Mouse (Mus musculus) gastrocnemius, postnatal 4 days (tissue): ENCODE measurements around the gene Cib1. TPM values are rescaled to one million over a fixed set of nuclear protein-coding genes. Genes with fewer than 3 reads are reported as not detected.
A peak's percentile ranks its signal among the peaks of the same experiment; 100 is the strongest.

ENCODE experiments used
- DNase-seq, 2 experiments: peaks; one replicate each; pipeline ENCODE4 v3.0.0; 2021 to 2022; ENCODE audit warnings: low spot score in 2 of 2, mixed read lengths in 2 of 2
- long read RNA-seq, 2 experiments: library from polyadenylated mRNA; stranded (forward); transcript quantifications; one replicate each; pipeline ENCODE4 v2.0.0; 2021
- total RNA-seq, 2 experiments: library from RNA; stranded (reverse); gene quantifications; 2 replicates each; pipeline ENCODE4 v1.2.3; 2021

Gene Cib1
- total RNA-seq: 10 to 100 TPM; 21.1 to 21.2 TPM
- long read RNA-seq, experiment 1, transcript Cib1-201 (7 exons, 1,047 nt): major isoform, 23 of 24 reads
- long read RNA-seq, experiment 1, partial matches to known transcripts: 0 of 24 reads
- long read RNA-seq, experiment 1, other reads (novel, unspliced or antisense): 1 of 24 reads
- long read RNA-seq, experiment 2, transcript Cib1-201 (7 exons, 1,047 nt): major isoform, 12 of 18 reads
- long read RNA-seq, experiment 2, partial matches to known transcripts: 0 of 18 reads
- long read RNA-seq, experiment 2, other reads (novel, unspliced or antisense): 6 of 18 reads

GRCm38 (mm10) chr7:80232489-80233029, at the start of gene Cib1, which contains the start of gene Gdpgp1:
Gene Cib1 (minus strand): TSS chr7:80232813.
Gene Gdpgp1 (plus strand): TSS chr7:80232865.
- peak; percentile 95 for DNase-seq

GRCm38 (mm10) chr7:80281646-80282045, 49.0 kb upstream of the Cib1 start:
- no peak for DNase-seq

- DNase-seq: no peak
These were observed 48.4 kb upstream of the Cib1 start for GRCm38 (mm10) chr7:80280998-80281397.

GRCm38 (mm10) chr7:80280032-80280431, 47.4 kb upstream of the Cib1 start:
- DNase-seq: no peak

GRCm38 (mm10) chr7:80276374-80276773, 43.8 kb upstream of the Cib1 start:
- no peak for DNase-seq

- DNase-seq: no peak
These were observed 40.8 kb upstream of the Cib1 start for GRCm38 (mm10) chr7:80273456-80273855.

- no peak for DNase-seq
These were observed 37.2 kb upstream of the Cib1 start for GRCm38 (mm10) chr7:80269751-80270255.

- peak; percentile 95 to 99 for DNase-seq
These were observed 36.5 kb upstream of the Cib1 start, which contains the start of gene Vps33b for GRCm38 (mm10) chr7:80268897-80269750. Gene Vps33b (plus strand): TSS chr7:80269649.

- DNase-seq: no peak
These were observed 35.2 kb upstream of the Cib1 start for GRCm38 (mm10) chr7:80267764-80268163.

GRCm38 (mm10) chr7:80264606-80265005, 32.0 kb upstream of the Cib1 start:
- no peak for DNase-seq

GRCm38 (mm10) chr7:80261372-80261990, 28.9 kb upstream of the Cib1 start:
- DNase-seq: no peak

GRCm38 (mm10) chr7:80260625-80261371, 28.2 kb upstream of the Cib1 start, which contains the start of gene Ngrn:
Gene Ngrn (plus strand): TSS chr7:80261215.
- peak; percentile 67 to 86 for DNase-seq

GRCm38 (mm10) chr7:80257706-80258105, 25.1 kb upstream of the Cib1 start:
- DNase-seq: no peak

- no peak for DNase-seq
These were observed 23.4 kb upstream of the Cib1 start for GRCm38 (mm10) chr7:80255981-80256380.

- no peak for DNase-seq
These were observed 20.3 kb upstream of the Cib1 start for GRCm38 (mm10) chr7:80252886-80253285.

- DNase-seq: no peak
These were observed 19.8 kb upstream of the Cib1 start for GRCm38 (mm10) chr7:80252437-80252836.

GRCm38 (mm10) chr7:80246859-80247258, 14.2 kb upstream of the Cib1 start:
- DNase-seq: no peak

- peak; percentile 85 to 95 for DNase-seq
These were observed 13.6 kb upstream of the Cib1 start, which contains the start of gene Ttll13 for GRCm38 (mm10) chr7:80246148-80246721. Gene Ttll13 (plus strand): TSS chr7:80246376.

GRCm38 (mm10) chr7:80244851-80245250, 12.2 kb upstream of the Cib1 start:
- no peak for DNase-seq

GRCm38 (mm10) chr7:80241661-80242060, 9.0 kb upstream of the Cib1 start:
- DNase-seq: no peak
